In the genomic region with DNA sequence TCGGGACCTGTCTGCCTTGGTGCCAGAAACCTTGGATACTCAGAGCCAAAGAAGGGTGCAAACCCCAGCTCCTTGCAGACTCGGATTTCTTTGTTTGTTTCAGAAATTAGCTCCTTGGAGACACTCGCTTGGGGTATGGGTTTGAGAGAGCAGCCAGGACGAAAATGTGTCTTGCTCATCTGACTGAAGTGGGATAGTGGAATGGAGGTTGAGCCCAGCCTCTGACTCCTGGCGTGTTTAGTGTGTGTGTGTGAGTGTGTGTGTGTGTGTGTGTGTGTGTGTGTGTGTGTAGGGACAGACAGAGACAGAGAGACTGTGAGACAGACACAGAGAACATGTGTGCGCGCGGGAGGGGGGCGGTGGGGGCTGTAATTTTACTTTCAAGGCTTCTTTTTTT, we compare ENCODE assay signal across 8 mouse cellular contexts. TPM values are rescaled to one million over a fixed set of nuclear protein-coding genes. Genes with fewer than 3 reads are reported as not detected.
A peak's percentile ranks its signal among the peaks of the same experiment; 100 is the strongest.
DNase-seq lines count a peak whose midpoint lies in the region; ATAC-seq and TF ChIP-seq lines count a peak whose summit lies in the region.

No protein-coding gene starts in this region.

- no peaks in the 10 kb centered on the region for H3K36me3 ChIP-seq in heart, embryonic 16.5 days (ENCODE audit: control insufficient read depth, insufficient read depth)
- no peaks in the 10 kb centered on the region for H3K36me3 ChIP-seq in forebrain, embryonic 15.5 days
- H3K36me3 ChIP-seq in liver, postnatal 0 days (replicated peaks; ENCODE audit: insufficient read depth, low read length), result no peaks in the 10 kb centered on the region

- no peak; the same call in 1 of the 2 replicates for ATAC-seq in heart, embryonic 16.5 days (replicated peaks; ENCODE audit: extremely low read depth, insufficient read depth, low FRiP score)
- ATAC-seq in forebrain, embryonic 15.5 days (replicated peaks), result no peak; the same call in 1 of the 2 replicates
- no peak for ATAC-seq in liver, postnatal 0 days

- peak overlapping the region; percentile 95 for H3K4me2 ChIP-seq in heart, embryonic 16.5 days (ENCODE audit: low read depth, low read length)
- peak overlapping the region; percentile 84 for H3K4me2 ChIP-seq in forebrain, embryonic 15.5 days (replicated peaks)
- H3K4me2 ChIP-seq in liver, postnatal 0 days (ENCODE audit: low read depth, low read length), result peak overlapping the region; percentile 90

- 22% methylated on average over 9 of the region's 9 CpGs for WGBS in heart, embryonic 16.5 days
- 8% methylated on average over 9 of the region's 9 CpGs for WGBS in forebrain, embryonic 15.5 days
- 19% methylated on average over 9 of the region's 9 CpGs for WGBS in liver, postnatal 0 days (ENCODE audit: insufficient replicate concordance)

- peaks cover 13% of the 10 kb centered on the region for H3K27me3 ChIP-seq in heart, embryonic 16.5 days (ENCODE audit: control insufficient read depth, insufficient read depth, low read length)
- H3K27me3 ChIP-seq in forebrain, embryonic 15.5 days, result no peaks in the 10 kb centered on the region
- peaks cover 11% of the 10 kb centered on the region; the same call in 1 of the 2 replicates for H3K27me3 ChIP-seq in liver, postnatal 0 days (ENCODE audit: insufficient read depth, low read length)

- peaks cover 5% of the 10 kb centered on the region for H3K4me1 ChIP-seq in heart, embryonic 16.5 days (ENCODE audit: control insufficient read depth, insufficient read depth, low read length)
- H3K4me1 ChIP-seq in bone marrow macrophage, adult 2 months (ENCODE audit: control insufficient read depth, insufficient read depth, low read length), result peaks cover 7% of the 10 kb centered on the region
- H3K4me1 ChIP-seq in forebrain, embryonic 15.5 days, result peaks cover 31% of the 10 kb centered on the region
- peaks cover 9% of the 10 kb centered on the region; the same call in 1 of the 2 replicates for H3K4me1 ChIP-seq in liver, postnatal 0 days (ENCODE audit: insufficient read depth)

- peak overlapping the region; percentile 68 for H3K4me3 ChIP-seq in heart, embryonic 16.5 days (ENCODE audit: low read length)
- peak overlapping the region; percentile 65 for H3K4me3 ChIP-seq in bone marrow macrophage, adult 2 months (ENCODE audit: insufficient read depth, low read length)
- peak overlapping the region; percentile 92 for H3K4me3 ChIP-seq in forebrain, embryonic 15.5 days
- H3K4me3 ChIP-seq in liver, postnatal 0 days (ENCODE audit: low read depth, low read length), result peak overlapping the region; percentile 64

- H3K9ac ChIP-seq in heart, embryonic 16.5 days (ENCODE audit: low read length), result peak overlapping the region; percentile 83
- H3K9ac ChIP-seq in forebrain, embryonic 15.5 days (replicated peaks), result peak overlapping the region; percentile 99
- H3K9ac ChIP-seq in liver, postnatal 0 days (replicated peaks), result peak overlapping the region; percentile 74

- H3K9me3 ChIP-seq in heart, embryonic 16.5 days (replicated peaks; ENCODE audit: control insufficient read depth, low read length), result no peaks in the 10 kb centered on the region; the same call in 1 of the 2 replicates
- H3K9me3 ChIP-seq in forebrain, embryonic 15.5 days, result no peaks in the 10 kb centered on the region
- no peaks in the 10 kb centered on the region for H3K9me3 ChIP-seq in liver, postnatal 0 days (ENCODE audit: low read length)

- no peak for DNase-seq in heart, adult 9 months (ENCODE audit: low spot score in 2 of 2)
- DNase-seq in liver, postnatal 0 days, result no peak
- DNase-seq in T-cell, adult 2 months (ENCODE audit: low spot score), result no peak
- no peak for DNase-seq in embryo, embryonic 11 days
- no peak for DNase-seq in left cerebral cortex, adult 11 months (ENCODE audit: low spot score)

- no peak overlapping the region for H3K27ac ChIP-seq in heart, embryonic 16.5 days (ENCODE audit: low read length)
- no peak overlapping the region for H3K27ac ChIP-seq in bone marrow macrophage, adult 2 months (ENCODE audit: insufficient read depth, low read depth, low read length)
- H3K27ac ChIP-seq in forebrain, embryonic 15.5 days (replicated peaks), result peak overlapping the region; percentile 99
- peak overlapping the region; percentile 82; the same call in 1 of the 2 replicates for H3K27ac ChIP-seq in liver, postnatal 0 days (ENCODE audit: low read depth)

- TF ChIP-seq POLR2A in bone marrow macrophage, adult 2 months (IDR thresholded peaks at IDR 0.05; ENCODE audit: borderline replicate concordance, low read depth, low read length), result no peak

- TF ChIP-seq CTCF in bone marrow macrophage, adult 2 months (IDR thresholded peaks at IDR 0.05; ENCODE audit: low read depth, low read length), result no peak
- TF ChIP-seq CTCF in liver, postnatal 0 days (IDR thresholded peaks at IDR 0.05; ENCODE audit: low read depth), result no peak

- TF ChIP-seq EP300 in liver, postnatal 0 days (IDR thresholded peaks at IDR 0.05; ENCODE audit: low read depth), result no peak

RNA-seq across cellular contexts. Expression of a gene that starts 1.1 kb away (rescaled TPM):
- polyA plus RNA-seq in heart, embryonic 16.5 days (2015; fragmentation: Nextera tagmentation; extraction: Ambion mirVana), result 5.4 and 5.5 TPM in 2 replicates
- 8.0 and 9.5 TPM in 2 replicates for polyA plus RNA-seq in bone marrow macrophage, adult 2 months (2012; ENCODE audit: insufficient read depth, insufficient read length, missing spikeins)
- 41.6 and 46.2 TPM in 2 replicates for polyA plus RNA-seq in forebrain, embryonic 15.5 days (2015; fragmentation: Nextera tagmentation; extraction: Ambion mirVana)
- polyA plus RNA-seq in liver, postnatal 0 days (2015; fragmentation: Nextera tagmentation; extraction: Ambion mirVana), result 10.8 and 12.4 TPM in 2 replicates

Comparison
In these comparisons a context has a peak if more than half of its experiments do, and no peak if none do; other contexts are left out.
1. H3K27ac ChIP-seq: peak in forebrain, embryonic 15.5 days (single experiment) and liver, postnatal 0 days (single experiment); none in heart, embryonic 16.5 days (single experiment) and bone marrow macrophage, adult 2 months (single experiment).
2. Peak in every context shown above with its lines, with median percentiles within 50 percentile points of each other: H3K4me2 ChIP-seq, H3K4me3 ChIP-seq and H3K9ac ChIP-seq.